Mouse (Mus musculus): ENCODE results near the gene Tspan12.
"Not testable (repeated sequence)": the region's sequence is repeated elsewhere in the genome, so short reads cannot be mapped to it uniquely, and the experiment has no call there.

Tspan12 gene

DNA sequence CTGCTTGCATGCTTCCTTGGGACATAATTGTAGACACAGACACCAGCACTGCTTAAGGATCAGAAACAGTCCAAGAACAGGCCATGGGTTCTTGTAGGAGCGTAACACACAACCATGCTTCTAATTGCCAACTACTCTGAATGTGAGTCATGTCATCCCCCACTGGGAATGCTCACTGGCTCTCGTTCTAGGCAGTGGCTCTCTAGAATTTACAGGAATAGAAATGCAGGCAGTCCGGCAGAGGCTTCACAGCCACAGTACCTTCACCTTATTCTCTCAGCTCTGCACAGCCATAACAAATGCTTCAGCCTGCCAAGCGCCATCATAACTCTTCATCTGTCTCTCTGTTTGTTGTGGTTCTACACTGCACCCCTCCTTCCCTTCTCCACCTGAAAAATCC, 23.9 kb downstream of the Tspan12 start:
- DNase-seq (ENCODE audit: low spot score), result no peak

DNA sequence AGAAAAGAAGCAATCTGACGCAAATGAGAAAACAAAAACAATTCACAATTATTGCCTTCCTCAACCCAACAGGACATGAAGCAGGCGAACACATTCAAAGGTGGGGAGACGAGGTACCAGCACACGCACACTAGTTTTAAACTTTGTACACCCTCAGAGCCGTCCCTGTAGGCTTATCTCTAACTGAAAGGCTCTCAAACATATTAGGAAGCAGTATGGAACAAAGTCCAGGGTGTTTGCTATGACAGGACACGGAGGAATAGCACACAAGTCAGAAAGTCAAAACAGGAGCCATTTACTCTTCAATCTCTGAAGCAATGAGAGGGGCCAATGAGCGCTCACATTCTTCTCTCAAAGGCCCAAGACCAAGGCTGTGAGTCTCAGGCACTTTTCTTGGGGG, 24.3 kb downstream of the Tspan12 start:
- DNase-seq (ENCODE audit: low spot score), result no peak

DNA sequence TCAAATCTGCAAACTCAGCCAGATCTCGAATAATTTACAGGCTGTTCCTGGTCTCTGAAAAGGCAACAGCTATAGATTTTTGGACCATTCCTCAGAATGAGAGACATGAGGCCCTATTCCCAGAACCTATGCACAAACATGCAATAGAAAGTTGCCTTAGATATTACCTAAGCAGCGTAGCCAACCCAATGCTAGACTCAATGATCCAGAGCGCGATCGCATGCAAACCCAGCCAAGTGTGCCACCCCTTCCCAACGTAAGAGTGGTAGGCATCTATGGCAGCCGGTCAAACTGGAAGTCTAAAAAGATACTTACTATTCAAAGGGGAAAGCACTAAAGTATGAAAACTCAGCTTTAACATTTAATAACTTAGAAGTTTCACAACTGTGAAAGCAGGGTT, 28.6 kb downstream of the Tspan12 start:
- DNase-seq (ENCODE audit: low spot score), result no peak

DNA sequence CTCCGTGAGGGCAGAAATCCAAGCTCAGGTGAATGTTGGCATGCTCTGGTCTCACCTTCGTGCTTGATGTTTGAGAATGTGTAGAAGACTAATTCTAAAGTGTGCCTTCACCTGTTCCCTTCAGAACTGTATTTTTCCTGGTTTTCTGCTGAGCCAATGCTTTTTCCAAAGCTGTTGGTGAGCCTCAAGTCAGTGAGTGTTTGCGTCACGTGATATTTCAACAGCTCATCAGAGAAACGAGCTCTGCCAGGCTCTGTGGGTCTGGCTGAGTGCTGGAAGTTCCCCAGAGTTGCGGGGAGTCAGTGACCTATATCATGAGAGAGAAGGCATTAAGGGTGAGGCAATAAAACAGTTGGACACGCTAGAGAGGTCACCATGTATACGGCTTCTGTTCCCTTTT, 29.0 kb downstream of the Tspan12 start:
- DNase-seq (ENCODE audit: low spot score), result no peak

DNA sequence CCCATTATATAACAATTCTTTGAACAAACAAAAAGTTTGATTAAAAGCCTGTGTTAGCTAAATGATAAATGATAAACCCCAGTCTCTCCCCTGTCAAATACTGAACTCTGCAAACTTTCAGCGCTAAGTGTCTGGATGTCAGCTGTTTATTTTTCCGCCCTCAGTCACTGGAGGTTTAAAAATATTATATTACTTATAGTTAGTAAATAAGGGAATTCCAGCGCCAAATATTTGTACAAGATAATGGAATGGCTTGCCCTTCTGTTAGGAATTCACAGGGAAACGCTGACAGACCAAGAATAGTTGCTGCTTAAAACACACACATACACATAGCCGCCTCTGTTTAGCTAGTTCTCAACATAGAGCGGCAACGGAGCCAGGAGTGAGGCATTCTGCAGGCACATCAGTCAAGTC, 29.6 kb downstream of the Tspan12 start:
- DNase-seq (ENCODE audit: low spot score), result no peak

DNA sequence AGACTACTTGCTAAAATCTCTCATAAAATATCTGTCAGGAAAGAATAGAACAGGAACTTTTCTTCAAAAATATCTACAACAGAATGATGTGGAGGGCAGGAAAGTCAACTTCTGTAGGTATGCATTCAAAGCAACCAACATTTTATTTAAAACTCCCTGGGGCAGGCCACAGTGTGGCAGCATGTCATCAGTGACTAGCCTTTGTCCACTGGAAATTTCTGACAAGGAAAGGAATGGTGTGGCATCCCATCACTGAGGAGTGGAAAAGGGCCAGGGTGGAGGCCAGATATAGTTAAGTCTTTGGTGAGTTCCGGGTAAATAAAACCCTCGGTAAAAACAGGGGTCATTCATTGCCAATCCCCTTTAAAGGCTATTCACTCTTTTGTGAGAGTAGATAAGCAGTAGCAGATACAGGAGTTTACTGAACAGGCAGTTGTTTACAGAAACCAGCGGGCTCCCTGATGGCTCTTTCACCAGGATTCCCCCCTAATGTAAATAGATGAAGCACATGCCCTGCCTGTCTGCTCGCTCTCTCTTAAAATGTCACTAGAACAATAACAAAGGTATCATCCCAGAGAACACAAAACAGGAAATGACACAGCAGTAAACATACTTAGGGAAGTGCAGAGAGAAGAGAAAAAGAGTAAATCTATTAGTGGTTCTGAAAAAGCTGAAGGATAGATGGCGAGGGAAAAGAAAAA, 34.1 kb downstream of the Tspan12 start:
- DNase-seq (ENCODE audit: low spot score), result no peak

DNA sequence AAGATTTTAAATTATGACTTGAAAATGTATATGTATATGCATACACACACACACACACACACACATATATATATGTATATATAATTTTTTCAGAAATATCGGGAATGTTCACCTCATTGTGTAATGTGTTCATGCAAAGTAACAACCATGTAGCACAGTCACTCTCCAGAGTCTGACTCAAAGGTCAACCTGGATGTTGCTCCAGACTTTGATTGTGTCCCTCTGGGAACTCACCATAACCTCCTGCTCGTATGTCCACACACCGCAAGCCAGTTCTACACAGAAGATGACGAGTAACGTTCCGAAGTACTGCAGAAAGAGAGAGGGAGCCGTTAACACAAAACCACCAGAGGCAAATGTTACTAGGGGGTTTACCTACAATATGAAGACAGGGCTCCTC, 46.3 kb downstream of the Tspan12 start:
- DNase-seq (ENCODE audit: low spot score), result no peak

DNA sequence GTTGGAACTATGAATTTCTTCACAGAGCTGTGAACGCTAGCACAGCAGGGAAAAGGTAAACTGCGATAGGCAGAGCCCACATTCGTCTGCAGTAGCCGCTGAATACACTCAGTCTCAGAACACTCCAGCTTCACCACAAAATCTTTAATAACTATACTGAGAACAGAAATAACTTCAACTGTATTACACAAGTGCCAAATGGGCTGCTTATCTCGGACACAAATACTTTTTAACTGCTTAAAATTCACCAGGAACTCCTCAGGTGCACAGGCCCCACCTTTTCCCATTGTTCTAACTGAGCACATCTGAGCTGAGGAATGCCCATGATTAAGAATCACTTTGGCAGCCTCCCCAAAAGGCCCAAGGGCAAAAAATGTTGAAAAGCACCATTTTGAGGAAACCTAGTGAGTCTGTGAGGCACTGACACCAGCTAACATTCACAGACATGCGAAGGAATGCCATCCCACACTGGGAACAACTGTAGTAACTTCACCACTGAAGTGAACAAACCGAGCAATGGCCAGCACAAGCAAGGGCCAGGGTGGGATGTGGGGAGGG, 47.2 kb downstream of the Tspan12 start:
- DNase-seq (ENCODE audit: low spot score), result no peak

DNA sequence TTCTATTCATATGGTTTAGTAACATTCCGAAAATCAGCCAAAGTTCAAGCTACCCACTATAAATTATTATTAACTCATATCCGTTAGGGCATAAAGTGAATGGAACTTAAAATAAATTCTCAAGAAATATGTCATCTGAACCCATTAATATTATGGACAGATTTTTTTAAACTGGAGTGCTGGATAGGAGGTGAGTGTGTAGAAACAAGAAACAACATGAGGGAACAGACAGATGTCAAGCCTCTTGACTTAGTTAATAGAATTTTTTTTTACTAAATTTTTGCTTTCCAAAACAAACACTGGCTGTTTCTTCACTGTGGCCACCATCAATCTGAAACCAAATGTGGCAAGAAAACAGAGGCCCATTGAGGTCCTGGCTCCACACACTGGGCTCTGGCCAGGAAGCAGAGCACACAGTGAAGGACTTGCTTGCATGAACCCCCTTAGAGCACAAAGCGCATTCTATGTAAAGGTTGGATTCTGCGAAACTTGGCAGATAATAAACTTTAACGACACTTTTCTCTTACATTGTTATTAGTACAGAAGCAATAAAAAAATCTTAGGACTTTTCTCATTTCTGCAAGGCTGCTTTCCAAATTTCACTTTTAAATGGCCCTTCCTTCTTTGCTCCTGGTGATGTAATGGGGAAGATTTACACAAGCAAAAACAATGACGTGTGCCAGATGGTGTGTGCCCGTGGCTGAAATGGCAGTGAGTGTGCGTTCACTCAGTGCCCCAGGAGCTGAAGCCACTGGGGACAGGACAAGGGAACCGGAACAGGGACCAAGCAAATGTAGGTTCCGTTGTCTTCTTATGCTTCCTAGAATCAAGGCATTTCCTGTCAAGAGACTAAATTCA, 48.6 kb downstream of the Tspan12 start:
- no peak for DNase-seq (ENCODE audit: low spot score)

DNA sequence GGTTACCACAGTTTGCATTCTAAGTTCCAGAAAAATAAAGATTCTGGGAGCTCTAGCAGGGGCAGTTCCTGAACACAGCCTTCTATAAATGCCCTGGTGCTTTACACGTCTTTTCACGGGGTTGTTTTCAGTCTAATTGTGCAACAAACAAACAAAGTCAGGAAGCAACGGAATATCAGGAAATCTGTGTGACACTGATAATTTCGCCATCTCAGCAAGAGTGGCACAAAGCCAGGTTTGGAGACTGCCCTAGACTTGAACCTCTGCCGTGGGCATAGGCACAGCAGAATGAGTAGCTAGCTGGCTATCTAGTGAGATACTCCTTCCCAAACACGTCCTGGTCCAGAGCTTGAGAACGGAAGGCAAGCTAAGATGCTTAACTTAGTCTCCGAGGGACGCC, 53.7 kb downstream of the Tspan12 start:
- DNase-seq (ENCODE audit: low spot score), result no peak

DNA sequence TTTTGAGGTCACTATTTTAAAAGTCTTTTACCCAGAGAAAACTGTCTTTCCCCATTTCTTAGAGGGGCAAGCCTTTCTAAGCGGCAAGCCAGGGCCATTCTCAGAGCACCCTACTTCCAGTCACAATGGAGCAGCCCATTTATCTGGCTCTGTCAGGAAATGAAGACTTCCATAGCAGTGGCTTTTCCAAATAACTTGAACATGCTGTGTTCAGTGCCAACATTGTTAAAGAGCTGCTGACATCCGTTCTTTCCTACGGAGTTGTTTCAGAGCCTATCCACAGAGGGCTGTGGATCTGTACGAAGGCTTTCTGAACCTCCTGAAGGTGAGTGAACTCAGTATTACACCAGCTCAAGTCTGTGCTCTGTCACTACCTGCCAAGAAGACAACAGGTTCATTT, 55.2 kb downstream of the Tspan12 start:
- DNase-seq (ENCODE audit: low spot score), result no peak

DNA sequence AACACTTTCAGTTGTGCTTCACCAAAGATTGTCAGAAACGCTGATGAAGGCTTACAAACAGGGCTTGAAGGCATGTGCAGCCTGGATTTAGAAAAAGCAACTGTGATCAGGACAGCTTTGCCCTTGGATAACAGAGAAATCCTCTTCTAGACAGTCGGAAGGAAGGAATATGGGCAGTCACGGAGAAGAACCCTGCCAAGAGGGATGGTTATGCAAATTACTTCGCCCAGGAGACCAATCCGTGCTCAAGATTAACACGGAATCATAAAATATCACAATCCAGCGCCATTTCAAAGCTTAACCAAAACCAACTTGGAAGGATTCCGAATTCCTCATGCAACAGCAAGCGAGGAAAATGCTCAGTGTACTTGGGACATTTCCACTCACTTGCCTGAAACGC, 55.9 kb downstream of the Tspan12 start:
- DNase-seq (ENCODE audit: low spot score), result no peak

DNA sequence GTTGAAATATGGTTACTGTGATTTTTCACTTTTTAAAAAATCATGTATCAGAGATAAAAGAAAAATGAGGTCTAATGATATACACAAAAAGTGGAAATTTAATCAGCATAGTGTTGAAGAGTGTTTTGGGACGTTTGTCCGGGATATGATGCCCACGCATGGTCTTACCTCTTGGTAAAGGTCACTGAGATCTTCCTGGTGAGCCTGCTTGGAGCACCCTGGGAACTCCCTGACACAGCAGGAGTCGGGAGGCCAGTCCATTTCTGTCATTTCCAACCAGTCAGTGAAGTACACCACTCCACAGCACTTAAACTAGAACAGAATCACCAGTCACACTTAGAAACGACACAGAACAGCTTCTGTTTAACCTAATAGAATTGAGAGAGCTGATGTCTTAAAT, 56.9 kb downstream of the Tspan12 start:
- no peak for DNase-seq (ENCODE audit: low spot score)

DNA sequence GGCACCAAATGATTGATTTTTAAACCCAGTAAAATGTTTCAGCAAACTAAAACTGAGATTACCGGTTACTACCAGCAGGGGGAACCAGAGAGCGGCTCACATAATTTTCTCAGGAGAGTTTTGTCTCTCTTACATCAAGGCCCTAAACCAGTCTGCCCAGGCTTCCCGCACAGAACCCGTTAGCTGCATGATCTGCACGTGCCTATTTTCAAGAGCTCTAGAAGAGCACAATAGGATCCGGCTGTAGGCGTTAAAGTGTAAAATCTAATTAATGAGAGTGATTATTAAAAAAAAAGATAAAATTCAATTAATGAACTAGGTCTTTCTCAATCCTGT, 57.3 kb downstream of the Tspan12 start:
- DNase-seq (ENCODE audit: low spot score), result peak; percentile 58

DNA sequence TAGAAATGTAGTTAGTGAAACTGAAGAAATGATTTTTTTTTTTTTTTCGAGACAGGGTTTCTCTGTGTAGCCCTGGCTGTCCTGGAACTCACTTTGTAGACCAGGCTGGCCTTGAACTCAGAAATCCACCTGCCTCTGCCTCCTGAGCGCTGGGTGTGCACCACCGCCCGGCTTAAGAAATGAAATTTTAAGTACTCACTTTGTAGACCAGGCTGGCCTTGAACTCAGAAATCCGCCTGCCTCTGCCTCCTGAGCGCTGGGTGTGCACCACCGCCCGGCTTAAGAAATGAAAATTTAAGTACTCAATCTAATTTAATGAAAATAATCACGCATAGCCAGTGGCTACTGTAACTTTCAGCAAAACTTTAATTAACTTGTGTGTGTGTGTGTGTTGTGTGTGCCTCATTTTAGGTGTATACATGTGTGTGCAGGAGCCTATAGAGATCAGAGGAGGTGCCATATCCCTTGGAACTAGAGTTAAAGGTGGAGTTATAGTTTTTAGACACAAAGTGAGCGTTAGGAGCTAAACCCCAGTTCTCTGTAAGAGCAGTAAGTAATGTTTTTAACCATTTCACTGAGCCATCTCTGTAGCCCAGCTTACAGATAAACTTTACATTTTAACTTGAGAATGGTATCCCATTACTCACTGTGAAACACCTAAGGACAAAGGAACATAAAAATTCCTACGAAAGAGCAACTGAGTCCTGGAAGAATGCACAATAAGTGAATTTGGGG, 57.8 kb downstream of the Tspan12 start:
- no peak for DNase-seq (ENCODE audit: low spot score)

DNA sequence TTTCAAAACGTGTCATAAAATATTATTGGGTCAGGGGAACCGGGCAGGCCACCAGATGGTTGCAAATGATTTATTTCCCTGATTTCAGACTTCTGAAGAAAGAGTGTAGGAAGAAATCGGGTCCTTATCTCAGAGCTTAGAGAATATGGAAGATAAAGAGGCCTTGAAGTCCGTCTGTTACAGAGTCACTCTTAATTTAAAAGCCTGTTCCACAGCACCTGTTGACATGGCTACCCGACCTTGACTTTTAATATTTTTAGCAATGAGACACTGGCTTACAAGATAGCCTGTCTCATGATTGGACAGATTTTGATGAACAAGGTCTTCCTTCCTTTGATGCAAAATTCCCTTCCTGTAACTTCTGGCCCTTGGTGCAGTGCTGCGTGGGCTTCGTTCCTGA, 61.0 kb downstream of the Tspan12 start:
- DNase-seq (ENCODE audit: low spot score), result no peak

DNA sequence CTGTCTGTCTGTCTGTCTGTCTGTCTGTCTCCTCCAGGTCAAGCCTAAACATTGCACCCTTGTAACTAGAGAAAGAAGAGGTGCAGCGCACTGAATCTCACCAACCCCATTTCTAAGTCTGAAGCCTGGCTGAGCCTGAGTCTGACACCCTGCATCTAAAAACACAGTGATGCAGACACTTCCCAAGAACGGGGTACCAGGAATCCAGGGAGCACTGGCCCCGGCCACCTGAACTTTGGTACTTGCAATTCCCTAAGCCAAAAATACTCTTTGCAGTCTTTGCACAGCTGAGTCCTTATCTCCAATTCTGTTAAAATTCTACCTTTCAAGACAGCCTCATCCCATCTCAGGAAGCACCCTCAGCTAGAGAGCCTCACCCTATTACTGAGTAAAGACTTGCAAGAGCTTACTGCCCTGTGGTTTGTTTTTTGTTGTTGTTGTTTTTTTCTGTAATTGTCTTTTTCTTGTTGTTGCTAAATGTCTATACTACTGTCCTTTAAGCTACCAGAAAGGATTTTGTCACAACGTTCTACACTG, 61.7 kb downstream of the Tspan12 start:
- DNase-seq (ENCODE audit: low spot score), result no peak

DNA sequence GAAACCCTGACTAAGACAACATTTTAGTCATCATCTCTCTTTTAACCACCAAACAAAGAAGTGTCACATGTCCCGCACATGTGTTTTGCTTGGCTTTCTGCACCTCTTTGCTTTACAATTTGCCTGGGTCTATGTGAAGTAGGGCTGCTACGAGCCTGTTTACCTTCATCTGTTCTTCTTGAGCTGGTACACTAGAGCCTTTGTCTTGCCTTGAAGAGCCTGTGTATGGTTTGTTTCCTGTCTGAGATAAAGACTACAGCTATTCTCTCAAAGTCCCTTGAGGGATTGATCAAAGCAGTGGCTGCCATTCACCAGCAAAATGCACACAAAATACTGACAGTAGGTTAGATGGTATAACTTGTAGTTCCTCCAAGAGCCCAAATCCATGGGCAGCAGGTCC, 62.3 kb downstream of the Tspan12 start:
- no peak for DNase-seq (ENCODE audit: low spot score)

DNA sequence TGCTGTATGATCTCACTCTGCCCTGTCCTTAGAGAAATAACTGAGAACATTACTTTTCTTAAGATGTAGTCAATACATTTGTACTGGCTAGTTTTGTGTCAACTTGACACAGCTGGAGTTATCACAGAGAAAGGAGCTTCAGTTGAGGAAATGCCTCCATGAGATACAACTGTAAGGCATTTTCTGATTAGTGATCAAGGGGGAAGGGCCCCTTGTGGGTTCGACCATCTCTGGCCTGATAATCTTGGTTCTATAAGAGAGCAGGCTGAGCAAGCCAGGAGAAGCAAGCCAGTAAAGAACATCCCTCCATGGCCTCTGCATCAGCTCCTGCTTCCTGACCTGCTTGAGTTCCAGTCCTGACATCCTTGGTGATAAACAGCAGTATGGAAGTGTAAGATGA, 62.7 kb downstream of the Tspan12 start:
- not testable (repeated sequence) for DNase-seq (ENCODE audit: low spot score)

DNA sequence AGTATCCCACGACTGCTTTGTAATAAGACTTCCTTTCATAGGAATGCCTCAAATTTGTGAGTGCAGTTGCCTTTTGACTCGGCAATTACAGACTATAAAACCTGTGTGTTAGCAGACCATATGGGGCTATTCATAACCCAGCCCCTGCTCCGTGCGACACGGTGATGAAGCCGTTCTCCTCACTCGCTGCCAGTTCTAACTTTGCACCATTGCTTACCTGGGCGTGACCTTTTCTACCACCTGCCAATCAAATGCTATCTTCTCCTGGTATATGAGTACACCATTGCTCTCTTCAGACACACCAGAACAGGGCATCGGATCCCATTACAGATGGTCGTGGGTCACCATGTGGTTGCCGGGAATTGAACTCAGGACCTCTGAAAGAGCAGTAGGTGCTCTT, 64.6 kb downstream of the Tspan12 start:
- DNase-seq (ENCODE audit: low spot score), result no peak

DNA sequence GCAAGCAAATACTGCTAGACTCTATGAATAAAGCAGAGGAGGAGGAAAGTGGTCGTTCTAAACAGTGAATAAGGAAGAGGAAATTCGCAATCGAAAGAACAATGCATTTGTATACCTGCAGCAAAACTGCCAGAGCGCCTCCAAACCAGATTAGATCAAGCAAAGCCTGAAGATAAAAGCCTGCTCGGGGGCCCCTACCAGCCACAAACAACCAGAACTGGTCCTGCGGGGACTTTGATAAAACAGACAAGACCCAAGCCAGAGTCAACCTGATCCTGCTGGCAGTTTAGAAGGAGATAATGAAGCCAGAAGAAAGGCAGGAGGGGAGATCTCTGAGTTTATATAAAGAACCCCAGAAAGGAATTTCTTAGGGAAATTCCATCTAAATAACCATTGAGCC, 65.0 kb downstream of the Tspan12 start:
- peak; percentile 36 for DNase-seq (ENCODE audit: low spot score)

DNA sequence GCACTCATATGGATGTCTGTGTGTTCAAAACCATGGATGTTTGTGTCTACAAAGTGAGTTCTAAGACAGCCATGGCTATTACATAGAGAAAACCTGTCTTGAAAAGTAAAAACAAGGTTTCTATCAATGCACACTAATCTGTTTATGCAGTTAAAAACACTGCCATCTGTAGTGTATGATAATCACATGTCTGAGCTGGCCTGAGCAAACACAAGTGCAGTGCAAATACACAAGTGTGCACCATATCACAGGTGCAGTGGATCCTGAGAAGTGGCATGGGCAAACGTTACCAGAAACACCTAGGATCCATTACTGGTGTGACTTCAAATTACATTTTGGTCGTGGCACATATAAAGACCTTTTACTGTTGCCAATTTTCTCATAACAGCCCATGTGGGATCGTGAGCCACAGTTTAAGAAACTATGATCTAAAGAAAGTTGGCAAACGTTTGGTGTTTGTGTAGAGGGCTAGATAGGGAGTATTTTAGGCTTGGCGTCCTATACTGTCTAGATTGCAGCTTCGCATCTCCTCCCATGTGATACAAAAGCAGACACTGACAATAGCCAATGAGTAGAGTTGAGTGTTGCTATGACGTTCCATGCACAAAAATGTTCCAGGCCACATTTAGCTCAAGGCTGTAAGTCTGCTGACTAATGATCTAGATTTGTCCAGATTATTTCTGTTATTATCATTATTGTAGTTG, 78.0 kb downstream of the Tspan12 start:
- no peak for DNase-seq (ENCODE audit: low spot score)

Measured in c-Kit-positive CD71-positive TER-119-positive erythroid progenitor cells, embryonic 14.5 days (primary cell).